Comparison of ENCODE assay signal across 18 mouse cellular contexts in the genomic region with DNA sequence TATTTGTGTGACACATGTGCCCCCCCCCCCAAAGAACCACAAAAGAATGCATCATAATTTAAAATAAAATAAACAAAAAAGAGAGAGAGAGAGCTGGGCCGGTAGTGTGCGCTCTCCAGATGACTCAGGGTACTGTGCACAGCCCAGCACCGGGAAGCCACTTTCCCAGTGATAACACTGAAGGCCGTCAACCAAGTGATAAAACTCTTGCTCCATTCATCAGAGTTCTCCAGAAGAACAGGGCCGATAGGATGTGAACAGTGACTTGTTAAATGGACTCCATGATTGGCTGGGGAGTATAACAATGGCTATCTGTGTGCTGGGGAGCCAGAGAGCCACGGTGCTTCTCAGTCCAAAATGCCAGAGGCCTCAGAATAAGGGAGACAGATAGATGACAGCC. TPM values are rescaled to one million over a fixed set of nuclear protein-coding genes. Genes with fewer than 3 reads are reported as not detected.
A peak's percentile ranks its signal among the peaks of the same experiment; 100 is the strongest.
DNase-seq lines count a peak whose midpoint lies in the region; ATAC-seq and TF ChIP-seq lines count a peak whose summit lies in the region.
"Had no signal": no experiment of that assay in that cellular context is flagged by ENCODE, and none has a peak within 500 bp of the region (broad histone marks: within the 10 kb centered on the region; RNA-seq: fewer than 3 reads in every experiment).

No protein-coding gene starts in this region.

- TF ChIP-seq EP300 in liver, postnatal 0 days (IDR thresholded peaks at IDR 0.05; ENCODE audit: low read depth), result no peak

- DNase-seq in heart, postnatal 25 days (ENCODE audit: low spot score), result no peak
- peak; percentile 34 for DNase-seq in brain, adult 2 months (ENCODE audit: low read depth, low spot score)
- no peak for DNase-seq in liver, postnatal 0 days
- no peak for DNase-seq in frontal cortex, adult 2 months (ENCODE audit: extremely low spot score in 1 of 2, low spot score in 1 of 2)
- DNase-seq in cerebellum, adult 9-11 months, result no peak
- DNase-seq: gastrocnemius, postnatal 10 days; heart, postnatal 14 days; layer of hippocampus, adult 9-11 months; lung, adult 18-20 months; right cerebral cortex, adult 18-20 months; thymus, adult 2 months had no signal

- no peak overlapping the region for H3K9ac ChIP-seq in heart, embryonic 15.5 days
- no peak overlapping the region for H3K9ac ChIP-seq in intestine, embryonic 15.5 days
- H3K9ac ChIP-seq in liver, postnatal 0 days (replicated peaks), result no peak overlapping the region
- H3K9ac ChIP-seq: forebrain, embryonic 13.5 days; neural tube, embryonic 15.5 days had no signal

- intact Hi-C loops in heart, postnatal 25 days (cut with DNase I), result loop anchor here (5.0 kb wide), 1 partner anchor 33 kb away; no protein-coding TSS in a partner anchor

- H3K27me3 ChIP-seq in heart, embryonic 15.5 days, result no peaks in the 10 kb centered on the region
- H3K27me3 ChIP-seq in intestine, embryonic 15.5 days (replicated peaks), result no peaks in the 10 kb centered on the region
- no peaks in the 10 kb centered on the region for H3K27me3 ChIP-seq in liver, postnatal 0 days (ENCODE audit: insufficient read depth, low read length)
- H3K27me3 ChIP-seq: forebrain, embryonic 13.5 days; neural tube, embryonic 15.5 days had no signal

- no peak overlapping the region for H3K4me3 ChIP-seq in heart, embryonic 15.5 days
- H3K4me3 ChIP-seq in intestine, embryonic 15.5 days (replicated peaks), result no peak overlapping the region
- no peak overlapping the region for H3K4me3 ChIP-seq in liver, postnatal 0 days (ENCODE audit: low read depth, low read length)
- H3K4me3 ChIP-seq: forebrain, embryonic 13.5 days; neural tube, embryonic 15.5 days had no signal

- H3K4me1 ChIP-seq in heart, embryonic 15.5 days (replicated peaks), result peaks cover 5% of the 10 kb centered on the region
- 0 out of 2 replicates have a peak, but pooled peaks cover 3% of the 10 kb centered on the region for H3K4me1 ChIP-seq in intestine, embryonic 15.5 days (replicated peaks)
- H3K4me1 ChIP-seq in liver, postnatal 0 days (ENCODE audit: insufficient read depth), result no peaks in the 10 kb centered on the region
- H3K4me1 ChIP-seq: forebrain, embryonic 13.5 days; neural tube, embryonic 15.5 days had no signal

- no peak overlapping the region for H3K4me2 ChIP-seq in heart, embryonic 15.5 days
- H3K4me2 ChIP-seq in intestine, embryonic 15.5 days (replicated peaks), result no peak overlapping the region
- no peak overlapping the region for H3K4me2 ChIP-seq in liver, postnatal 0 days (ENCODE audit: low read depth, low read length)
- H3K4me2 ChIP-seq: forebrain, embryonic 13.5 days; neural tube, embryonic 15.5 days had no signal

- ATAC-seq in heart, embryonic 15.5 days (replicated peaks; ENCODE audit: insufficient number of reproducible peaks, insufficient read depth, low FRiP score, low read depth), result 0 out of 2 replicates have a peak, but pooled peaks have one; percentile 47
- peak; percentile 70; the same call in 1 of the 2 replicates for ATAC-seq in intestine, embryonic 15.5 days
- ATAC-seq in liver, postnatal 0 days, result peak; percentile 60
- ATAC-seq: forebrain, embryonic 13.5 days had no signal

- 21% methylated on average over 6 of the region's 6 CpGs for WGBS in heart, embryonic 15.5 days
- WGBS in intestine, embryonic 15.5 days, result 44% methylated on average over 6 of the region's 6 CpGs
- 47% methylated on average over 6 of the region's 6 CpGs for WGBS in liver, postnatal 0 days (ENCODE audit: insufficient replicate concordance)

- no peak overlapping the region for H3K27ac ChIP-seq in heart, embryonic 15.5 days
- no peak overlapping the region for H3K27ac ChIP-seq in intestine, embryonic 15.5 days
- no peak overlapping the region for H3K27ac ChIP-seq in liver, postnatal 0 days (ENCODE audit: low read depth)
- H3K27ac ChIP-seq: forebrain, embryonic 13.5 days; kidney, postnatal 0 days; macrophage; neural tube, embryonic 15.5 days had no signal

- no peaks in the 10 kb centered on the region for H3K9me3 ChIP-seq in heart, embryonic 15.5 days (replicated peaks)
- no peaks in the 10 kb centered on the region for H3K9me3 ChIP-seq in intestine, embryonic 15.5 days
- H3K9me3 ChIP-seq in liver, postnatal 0 days (ENCODE audit: low read length), result no peaks in the 10 kb centered on the region
- H3K9me3 ChIP-seq: forebrain, embryonic 13.5 days; G1E; neural tube, embryonic 15.5 days had no signal

- H3K36me3 ChIP-seq in heart, embryonic 15.5 days, result no peaks in the 10 kb centered on the region
- no peaks in the 10 kb centered on the region for H3K36me3 ChIP-seq in intestine, embryonic 15.5 days
- no peaks in the 10 kb centered on the region for H3K36me3 ChIP-seq in liver, postnatal 0 days (replicated peaks; ENCODE audit: insufficient read depth, low read length)
- H3K36me3 ChIP-seq: G1E; neural tube, embryonic 15.5 days had no signal

- TF ChIP-seq CTCF in liver, postnatal 0 days (IDR thresholded peaks at IDR 0.05; ENCODE audit: low read depth), result no peak

RNA-seq across cellular contexts. Expression of a gene that starts 53.2 kb away (rescaled TPM):
- polyA plus RNA-seq in heart, embryonic 15.5 days (2015; fragmentation: Nextera tagmentation; extraction: Ambion mirVana), result 70.7 and 70.8 TPM in 2 replicates
- total RNA-seq in heart, postnatal 25 days (2021), result 100 to 1,000 TPM; 166 to 175 TPM
- polyA plus RNA-seq in intestine, embryonic 15.5 days (2015; fragmentation: Nextera tagmentation; extraction: Ambion mirVana), result 45.7 and 50.0 TPM in 2 replicates
- 62.7 and 69.6 TPM in 2 replicates for polyA plus RNA-seq in liver, postnatal 0 days (2015; fragmentation: Nextera tagmentation; extraction: Ambion mirVana)
- polyA plus RNA-seq in frontal cortex, adult 2 months (2012; rRNA removed), result 22.1 and 23.0 TPM in 2 replicates
